Mouse (Mus musculus) CH12.LX (cell line): Measurements from ENCODE around the gene Gm7579.

Experiments
- CTCF ChIP-seq, 2 experiments: IDR thresholded peaks in 1 of 2; conservative IDR thresholded peaks in 1 of 2; 2 replicates each; pipeline ENCODE4 v1.5.1; 2011 to 2012; ENCODE audit warnings: low read depth in 2 of 2, low read length in 2 of 2, improper control_type of control experiment in 1 of 2, inconsistent platforms in 1 of 2, mild to moderate bottlenecking in 1 of 2, moderate library complexity in 1 of 2
- MAX ChIP-seq: IDR thresholded peaks from 2 replicates; pipeline ENCODE4 v1.6.1; 2011; ENCODE audit warnings: low read length, improper control_type of control experiment
- NRF1 ChIP-seq: IDR thresholded peaks from 2 replicates; pipeline ENCODE4 v1.6.1; 2014; ENCODE audit warnings: low read depth, mild to moderate bottlenecking, inconsistent platforms, low read length, improper control_type of control experiment, moderate library complexity
- POLR2A ChIP-seq: IDR thresholded peaks from 2 replicates; pipeline ENCODE4 v1.6.1; 2011; ENCODE audit warnings: low read depth, mild to moderate bottlenecking, improper control_type of control experiment, low read length
- UBTF ChIP-seq: IDR thresholded peaks from 2 replicates; pipeline ENCODE4 v1.6.1; 2012; ENCODE audit warnings: low read depth, mild to moderate bottlenecking, inconsistent platforms, low read length, improper control_type of control experiment, moderate library complexity
- USF1 ChIP-seq: IDR thresholded peaks from 2 replicates; pipeline ENCODE4 v1.6.1; 2014; ENCODE audit warnings: low read depth, mild to moderate bottlenecking, inconsistent platforms, low read length, improper control_type of control experiment

GRCm38 (mm10) chr7:142188156-142188555, 23.5 kb upstream of the Gm7579 start:
- TF ChIP-seq NRF1 (no peak), CTCF (conservative IDR thresholded peaks at IDR 0.05 in 1 of 2, IDR thresholded peaks at IDR 0.05 in 1 of 2; ENCODE audit: low read depth in 2 of 2, low read length in 2 of 2) (no peak), POLR2A (no peak), MAX (no peak), USF1 (no peak), UBTF (no peak)
